Mouse (Mus musculus): ENCODE results near the gene Tmed4.
A peak's percentile ranks its signal among the peaks of the same experiment; 100 is the strongest.

Tmed4 gene

GRCm38 (mm10) chr11:6305943-6306430, 31.3 kb upstream of the Tmed4 start:
- H3K9me3 ChIP-seq (ENCODE audit: low read length) = no peaks in the 10 kb centered on the region

GRCm38 (mm10) chr11:6302793-6303192, 28.1 kb upstream of the Tmed4 start:
- TF ChIP-seq POU5F1 (IDR thresholded peaks at IDR 0.05; ENCODE audit: borderline replicate concordance, low read length) (no peak), NANOG (IDR thresholded peaks at IDR 0.05; ENCODE audit: borderline replicate concordance, low read length) (no peak), CTCF (conservative IDR thresholded peaks at IDR 0.05; ENCODE audit: low read length) (no peak)
- Histone ChIP-seq H3K4me3 (replicated peaks; ENCODE audit: low read length) (no peak overlapping the region), H3K27me3 (ENCODE audit: insufficient read depth, low read length) (no peaks in the 10 kb centered on the region), H3K9me3 (ENCODE audit: low read length) (no peaks in the 10 kb centered on the region), H3K4me1 (replicated peaks; ENCODE audit: low read depth, low read length) (no peaks in the 10 kb centered on the region; the same call in 1 of the 2 replicates), H3K36me3 (ENCODE audit: insufficient read depth, low read length) (peaks cover 91% of the 10 kb centered on the region)

More at GRCm38 (mm10) chr11:6305943-6306430, 31.3 kb upstream of the Tmed4 start:
- no peak overlapping the region for H3K4me3 ChIP-seq (replicated peaks; ENCODE audit: low read length)
- H3K27me3 ChIP-seq (ENCODE audit: insufficient read depth, low read length) = no peaks in the 10 kb centered on the region
- H3K4me1 ChIP-seq (replicated peaks; ENCODE audit: low read depth, low read length) = peaks cover 7% of the 10 kb centered on the region
- TF ChIP-seq POU5F1 (IDR thresholded peaks at IDR 0.05; ENCODE audit: borderline replicate concordance, low read length) (no peak), NANOG (IDR thresholded peaks at IDR 0.05; ENCODE audit: borderline replicate concordance, low read length) (no peak), CTCF (conservative IDR thresholded peaks at IDR 0.05; ENCODE audit: low read length) (no peak)
- H3K36me3 ChIP-seq (ENCODE audit: insufficient read depth, low read length) = peaks cover 89% of the 10 kb centered on the region

- no peak for TF ChIP-seq NANOG (IDR thresholded peaks at IDR 0.05; ENCODE audit: borderline replicate concordance, low read length)
- TF ChIP-seq CTCF (conservative IDR thresholded peaks at IDR 0.05; ENCODE audit: low read length) = no peak
- no peak for TF ChIP-seq POU5F1 (IDR thresholded peaks at IDR 0.05; ENCODE audit: borderline replicate concordance, low read length)
- H3K36me3 ChIP-seq (ENCODE audit: insufficient read depth, low read length) = peaks cover 69% of the 10 kb centered on the region
- no peak overlapping the region for H3K4me3 ChIP-seq (replicated peaks; ENCODE audit: low read length)
- H3K27me3 ChIP-seq (ENCODE audit: insufficient read depth, low read length) = no peaks in the 10 kb centered on the region
- no peaks in the 10 kb centered on the region for H3K9me3 ChIP-seq (ENCODE audit: low read length)
- peaks cover 19% of the 10 kb centered on the region for H3K4me1 ChIP-seq (replicated peaks; ENCODE audit: low read depth, low read length)
Measured at GRCm38 (mm10) chr11:6299435-6299834, 24.8 kb upstream of the Tmed4 start.

GRCm38 (mm10) chr11:6296077-6296476, 21.4 kb upstream of the Tmed4 start:
- peaks cover 42% of the 10 kb centered on the region for H3K4me1 ChIP-seq (replicated peaks; ENCODE audit: low read depth, low read length)
- H3K36me3 ChIP-seq (ENCODE audit: insufficient read depth, low read length) = peaks cover 43% of the 10 kb centered on the region
- H3K4me3 ChIP-seq (replicated peaks; ENCODE audit: low read length) = no peak overlapping the region
- H3K9me3 ChIP-seq (ENCODE audit: low read length) = no peaks in the 10 kb centered on the region
- TF ChIP-seq NANOG (IDR thresholded peaks at IDR 0.05; ENCODE audit: borderline replicate concordance, low read length) (no peak), CTCF (conservative IDR thresholded peaks at IDR 0.05; ENCODE audit: low read length) (no peak), POU5F1 (IDR thresholded peaks at IDR 0.05; ENCODE audit: borderline replicate concordance, low read length) (no peak)
- no peaks in the 10 kb centered on the region for H3K27me3 ChIP-seq (ENCODE audit: insufficient read depth, low read length)

- TF ChIP-seq NANOG (IDR thresholded peaks at IDR 0.05; ENCODE audit: borderline replicate concordance, low read length) (no peak), POU5F1 (IDR thresholded peaks at IDR 0.05; ENCODE audit: borderline replicate concordance, low read length) (no peak), CTCF (conservative IDR thresholded peaks at IDR 0.05; ENCODE audit: low read length) (no peak)
- Histone ChIP-seq H3K9me3 (ENCODE audit: low read length) (peaks cover 7% of the 10 kb centered on the region), H3K27me3 (ENCODE audit: insufficient read depth, low read length) (0 out of 2 replicates have a peak, but pooled peaks cover 4% of the 10 kb centered on the region), H3K36me3 (ENCODE audit: insufficient read depth, low read length) (peaks cover 29% of the 10 kb centered on the region), H3K4me3 (replicated peaks; ENCODE audit: low read length) (no peak overlapping the region), H3K4me1 (replicated peaks; ENCODE audit: low read depth, low read length) (peaks cover 46% of the 10 kb centered on the region)
Measured at GRCm38 (mm10) chr11:6294632-6295031, 20.0 kb upstream of the Tmed4 start.

GRCm38 (mm10) chr11:6293601-6294000, 18.9 kb upstream of the Tmed4 start:
- Histone ChIP-seq H3K27me3 (ENCODE audit: insufficient read depth, low read length) (0 out of 2 replicates have a peak, but pooled peaks cover 4% of the 10 kb centered on the region), H3K9me3 (ENCODE audit: low read length) (peaks cover 16% of the 10 kb centered on the region), H3K4me1 (replicated peaks; ENCODE audit: low read depth, low read length) (peaks cover 46% of the 10 kb centered on the region), H3K4me3 (replicated peaks; ENCODE audit: low read length) (no peak overlapping the region), H3K36me3 (ENCODE audit: insufficient read depth, low read length) (peaks cover 18% of the 10 kb centered on the region)
- no peak for TF ChIP-seq POU5F1 (IDR thresholded peaks at IDR 0.05; ENCODE audit: borderline replicate concordance, low read length)
- TF ChIP-seq CTCF (conservative IDR thresholded peaks at IDR 0.05; ENCODE audit: low read length) = no peak
- TF ChIP-seq NANOG (IDR thresholded peaks at IDR 0.05; ENCODE audit: borderline replicate concordance, low read length) = no peak

- TF ChIP-seq NANOG (IDR thresholded peaks at IDR 0.05; ENCODE audit: borderline replicate concordance, low read length) (no peak), POU5F1 (IDR thresholded peaks at IDR 0.05; ENCODE audit: borderline replicate concordance, low read length) (no peak), CTCF (conservative IDR thresholded peaks at IDR 0.05; ENCODE audit: low read length) (no peak)
- H3K4me1 ChIP-seq (replicated peaks; ENCODE audit: low read depth, low read length) = peaks cover 46% of the 10 kb centered on the region
- peaks cover 22% of the 10 kb centered on the region for H3K9me3 ChIP-seq (ENCODE audit: low read length)
- peak overlapping the region; percentile 93 for H3K4me3 ChIP-seq (replicated peaks; ENCODE audit: low read length)
- peaks cover 12% of the 10 kb centered on the region for H3K36me3 ChIP-seq (ENCODE audit: insufficient read depth, low read length)
- H3K27me3 ChIP-seq (ENCODE audit: insufficient read depth, low read length) = 0 out of 2 replicates have a peak, but pooled peaks cover 4% of the 10 kb centered on the region
Measured at GRCm38 (mm10) chr11:6292988-6293349, 18.3 kb upstream of the Tmed4 start.

- H3K27me3 ChIP-seq (ENCODE audit: insufficient read depth, low read length) = 0 out of 2 replicates have a peak, but pooled peaks cover 4% of the 10 kb centered on the region
Measured at GRCm38 (mm10) chr11:6292116-6292987, 17.7 kb upstream of the Tmed4 start.

More at GRCm38 (mm10) chr11:6292116-6292987, 17.7 kb upstream of the Tmed4 start:
- peak overlapping the region; percentile 93 for H3K4me3 ChIP-seq (replicated peaks; ENCODE audit: low read length)
- H3K4me1 ChIP-seq (replicated peaks; ENCODE audit: low read depth, low read length) = peaks cover 46% of the 10 kb centered on the region
- TF ChIP-seq CTCF (conservative IDR thresholded peaks at IDR 0.05; ENCODE audit: low read length) = no peak
- no peak for TF ChIP-seq POU5F1 (IDR thresholded peaks at IDR 0.05; ENCODE audit: borderline replicate concordance, low read length)
- TF ChIP-seq NANOG (IDR thresholded peaks at IDR 0.05; ENCODE audit: borderline replicate concordance, low read length) = no peak; the same call in 1 of the 2 replicates
- peaks cover 22% of the 10 kb centered on the region for H3K9me3 ChIP-seq (ENCODE audit: low read length)
- peaks cover 6% of the 10 kb centered on the region for H3K36me3 ChIP-seq (ENCODE audit: insufficient read depth, low read length)

Data from E14TG2a.4 (cell line).